Mouse (Mus musculus): ENCODE data around the gene BC061212. TPM values are rescaled to one million over a fixed set of nuclear protein-coding genes. Genes with fewer than 3 reads are reported as not detected.

Gene BC061212
- polyA plus RNA-seq (2014; fragmentation: Illumina TruSeq; extraction: RNeasy Lipid Tissue Mini Kit (QIAGEN cat#74804); ENCODE audit: low read depth, low replicate concordance), result not detected

DNA sequence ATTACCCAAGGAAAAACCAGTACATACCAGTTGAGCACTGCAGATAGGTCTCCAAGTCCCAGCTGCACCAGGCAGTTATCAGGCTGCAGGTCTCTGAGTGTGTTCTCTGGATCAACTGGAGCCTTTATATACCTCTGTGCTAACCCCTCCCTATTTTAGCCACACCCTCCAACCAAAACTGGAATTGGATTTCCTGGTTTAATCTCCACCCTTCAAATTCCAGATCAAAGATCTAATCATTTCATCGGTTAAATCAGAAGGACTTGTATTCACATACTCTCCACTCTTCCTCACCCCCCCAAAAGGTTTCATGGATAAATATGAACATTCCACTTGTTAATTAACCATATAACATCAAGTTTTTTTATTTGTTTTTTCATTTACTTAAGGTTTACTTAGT is at the start of gene BC061212:
TSS of gene BC061212 (minus strand) at position 101 of the 400 bp plus-strand sequence.

DNA sequence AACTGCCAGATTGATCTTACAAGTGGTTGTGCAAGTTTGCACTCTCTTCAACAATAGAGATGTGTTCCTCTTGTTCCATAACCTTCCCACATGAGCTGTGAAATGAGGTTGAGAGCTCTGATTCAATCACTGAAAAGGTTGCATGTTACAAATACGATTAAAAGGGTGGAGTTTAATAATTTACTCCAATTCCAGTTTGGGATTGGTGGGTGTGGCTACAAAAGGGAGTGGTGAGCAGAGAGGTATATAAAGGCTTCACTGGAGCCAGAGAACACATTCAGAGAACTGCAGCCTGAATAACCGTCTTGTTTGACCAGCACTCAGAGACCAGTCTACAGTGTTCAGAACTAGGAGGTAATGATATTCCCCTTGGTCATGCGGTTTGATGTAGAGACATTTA is 5.7 kb upstream of the BC061212 start, which contains the start of gene Gm6351:
TSS of gene Gm6351 (plus strand) at position 301 of the 400 bp plus-strand sequence.

Other genes starting within 250 kb of the BC061212 start
- gene Gm7792, start 226.8 kb downstream of the BC061212 start, polyA plus RNA-seq (2014; fragmentation: Illumina TruSeq; extraction: RNeasy Lipid Tissue Mini Kit (QIAGEN cat#74804); ENCODE audit: low read depth, low replicate concordance), result not detected
- gene Gm16429, start 141.5 kb downstream of the BC061212 start, polyA plus RNA-seq (2014; fragmentation: Illumina TruSeq; extraction: RNeasy Lipid Tissue Mini Kit (QIAGEN cat#74804); ENCODE audit: low read depth, low replicate concordance), result not detected
- 1.3 TPM for gene Gm6351, start 5.8 kb upstream of the BC061212 start, polyA plus RNA-seq (2014; fragmentation: Illumina TruSeq; extraction: RNeasy Lipid Tissue Mini Kit (QIAGEN cat#74804); ENCODE audit: low read depth, low replicate concordance)
- gene Gm3106, start 147.5 kb upstream of the BC061212 start, polyA plus RNA-seq (2014; fragmentation: Illumina TruSeq; extraction: RNeasy Lipid Tissue Mini Kit (QIAGEN cat#74804); ENCODE audit: low read depth, low replicate concordance), result not detected
- gene A430089I19Rik, start 236.3 kb upstream of the BC061212 start, polyA plus RNA-seq (2014; fragmentation: Illumina TruSeq; extraction: RNeasy Lipid Tissue Mini Kit (QIAGEN cat#74804); ENCODE audit: low read depth, low replicate concordance), result not detected
- gene Gm6502, start 243.9 kb upstream of the BC061212 start, polyA plus RNA-seq (2014; fragmentation: Illumina TruSeq; extraction: RNeasy Lipid Tissue Mini Kit (QIAGEN cat#74804); ENCODE audit: low read depth, low replicate concordance), result 0.42 TPM